Mouse (Mus musculus) heart, postnatal 0 days (tissue): ENCODE measurements around the gene Slc18b1.

ENCODE experiments used
- CTCF ChIP-seq: IDR thresholded peaks from 2 replicates; pipeline ENCODE4 v1.5.1; 2016; ENCODE audit warnings: antibody characterized with exemption, control low read depth, low read depth
- EP300 ChIP-seq: IDR thresholded peaks from 2 replicates; pipeline ENCODE4 v1.6.1; 2016; ENCODE audit warnings: antibody characterized with exemption, low read depth

DNA sequence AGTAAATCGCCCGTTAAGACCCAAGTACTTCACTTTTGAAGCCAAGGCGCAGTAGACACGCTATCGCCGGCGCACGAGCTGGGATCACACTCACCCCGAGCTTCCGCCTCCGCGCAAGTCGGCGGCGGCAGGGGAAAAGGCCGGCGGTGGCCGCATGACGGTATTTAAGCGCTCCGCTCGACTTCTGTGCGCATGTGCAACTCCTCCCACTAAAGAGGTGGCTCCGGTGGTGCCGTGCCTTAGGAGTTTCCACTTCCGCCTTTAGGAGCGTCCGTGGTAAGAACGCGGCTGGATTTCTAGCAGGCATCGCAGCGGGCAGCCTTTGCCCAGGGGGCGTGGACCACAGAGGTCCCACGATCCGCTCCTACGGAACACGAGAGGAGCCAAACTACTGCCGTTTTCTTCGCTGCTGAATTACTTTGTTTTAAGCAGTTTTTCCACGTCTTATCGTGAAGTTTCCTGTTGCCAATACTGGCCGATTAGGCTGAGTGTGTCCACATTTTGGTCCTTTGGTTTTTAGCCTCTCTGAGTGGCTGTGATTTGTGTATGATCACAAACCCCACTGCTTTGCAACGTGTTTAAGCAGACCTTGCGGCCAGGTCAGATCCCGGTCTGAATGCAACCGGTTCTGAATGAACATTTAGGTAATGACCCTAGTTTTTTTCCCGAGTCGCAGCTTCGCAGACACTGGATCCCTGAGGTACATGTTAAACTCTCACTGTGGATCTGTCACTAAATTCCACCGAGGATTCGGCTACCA lies 9.5 kb upstream of the Slc18b1 start, which contains the start of gene Rps12:
- TF ChIP-seq CTCF (0 out of 2 replicates have a peak, but pooled peaks have one; percentile 0), EP300 (peak; percentile 98)
